Mouse (Mus musculus) neural tube, embryonic 10.5 days (tissue): Measurements from ENCODE around the gene Ak1.

Experiments
- DNase-seq: peaks from one replicate; pipeline ENCODE4 v3.0.0-alpha.2; 2017; ENCODE audit warnings: low spot score; ENCODE audit errors: extremely low spot score

Gene Ak1

GRCm38 (mm10) chr2:32683701-32684100 is 62.1 kb downstream of the Ak1 start:
- no peak for DNase-seq
